Mouse (Mus musculus): ENCODE measurements at regions not wholly inside any gene's neighbourhood (a gene's known extent, or its start where the extent isn't known, plus 50 kb on each side); places are given as distances from the start of the nearest gene placed in this dataset.
A peak's percentile ranks its signal among the peaks of the same experiment; 100 is the strongest.

DNA sequence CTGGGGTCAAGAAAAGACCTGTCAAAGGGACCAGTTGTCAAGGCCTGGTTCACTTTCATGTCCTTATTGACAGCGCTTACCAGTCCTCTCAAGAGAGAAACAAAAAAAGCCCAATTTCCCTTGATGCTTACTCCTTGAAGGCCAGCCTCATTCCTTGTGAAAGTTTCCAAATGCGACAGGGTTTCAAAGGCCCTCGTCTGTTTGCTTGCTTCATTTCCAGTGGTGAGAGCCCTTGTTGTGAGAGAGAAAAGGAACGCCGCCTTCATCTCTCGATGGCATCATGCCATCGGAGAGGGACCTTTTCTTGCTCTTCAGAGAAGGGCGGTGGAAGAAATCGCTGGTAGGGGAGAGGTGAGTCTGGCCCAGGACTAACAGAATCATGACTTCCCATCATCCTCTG is 154.2 kb upstream of the Rpl34 start:
- no peak for DNase-seq (ENCODE audit: low spot score)

DNA sequence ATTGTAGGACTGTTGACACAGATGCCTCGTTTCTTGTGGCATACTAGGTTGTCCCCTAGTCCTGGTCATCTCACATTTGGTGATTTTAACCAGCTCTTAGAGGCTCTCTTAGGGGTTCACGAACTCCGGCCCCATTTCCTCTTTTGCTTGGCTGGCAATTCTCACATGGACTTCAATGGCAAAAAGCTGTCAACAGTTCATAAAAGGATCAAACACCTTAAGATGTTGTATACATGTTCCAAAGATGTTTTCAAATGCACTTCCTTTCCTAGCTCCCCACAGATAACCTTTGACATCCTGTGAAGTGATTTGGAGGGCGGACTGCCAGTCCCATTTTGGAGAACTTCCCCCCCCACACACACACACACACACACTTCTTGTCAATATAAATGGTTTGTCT is 153.7 kb upstream of the Rpl34 start:
- no peak for DNase-seq (ENCODE audit: low spot score)

DNA sequence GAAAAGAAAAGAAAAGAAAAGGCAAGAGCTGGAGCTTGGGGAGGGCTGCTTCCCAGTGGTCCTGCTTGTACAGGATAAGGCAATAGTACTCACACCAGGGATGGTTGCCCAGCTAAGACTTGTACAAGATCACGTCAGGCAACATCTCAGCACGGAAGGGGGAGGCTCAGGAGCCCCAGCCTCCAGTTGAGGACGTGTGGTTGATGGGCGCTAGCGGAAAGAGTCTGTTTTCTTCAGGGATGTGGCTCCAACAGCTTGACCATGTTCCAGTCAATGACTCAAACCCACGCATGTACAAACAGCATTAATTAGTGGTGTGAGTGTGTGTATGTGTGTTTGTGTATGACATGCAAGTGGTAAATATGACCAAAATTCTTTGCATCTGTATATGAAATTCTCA is 153.1 kb upstream of the Rpl34 start:
- DNase-seq (ENCODE audit: low spot score), result no peak

DNA sequence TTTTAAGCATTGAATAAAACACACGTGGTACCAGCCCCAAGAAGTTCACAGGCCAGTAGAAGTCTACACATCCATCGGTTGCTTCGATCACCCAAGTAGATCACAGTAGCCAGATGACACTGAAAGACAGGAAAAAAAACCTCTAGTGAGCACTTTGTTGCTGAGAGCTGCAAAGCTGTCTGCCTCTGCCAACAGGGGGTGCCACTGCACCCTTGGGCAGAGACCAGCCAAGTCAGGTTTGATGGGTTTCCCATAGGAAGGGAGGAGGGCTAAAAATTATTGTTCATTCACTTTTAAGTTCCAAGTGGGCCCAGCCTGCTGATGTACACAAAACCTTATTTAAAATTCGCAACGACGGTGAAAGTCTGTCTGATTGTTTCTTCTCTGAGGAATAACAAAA is 150.3 kb upstream of the Rpl34 start:
- no peak for DNase-seq (ENCODE audit: low spot score)

DNA sequence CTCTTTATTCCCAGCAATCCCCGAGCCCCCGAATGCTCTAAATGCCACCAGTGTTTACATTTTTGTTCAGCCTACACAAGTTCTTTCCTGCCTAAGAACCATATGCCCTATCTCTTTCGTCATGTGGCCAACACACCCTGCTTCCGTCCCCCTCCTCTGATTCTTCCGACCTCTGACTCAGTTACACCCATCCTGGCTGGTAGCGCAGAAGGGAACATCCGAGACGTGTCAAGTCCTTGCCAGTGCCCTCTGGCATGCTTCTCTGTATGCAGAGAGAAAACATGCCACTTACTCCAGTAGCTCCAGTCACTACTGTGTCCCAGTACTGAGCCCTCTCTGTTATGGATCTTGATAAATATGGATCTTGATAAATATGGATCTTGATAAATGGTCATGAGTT is 149.3 kb upstream of the Rpl34 start:
- no peak for DNase-seq (ENCODE audit: low spot score)

GRCm38 (mm10) chr3:130878834-130879233 is 148.6 kb upstream of the Rpl34 start:
- DNase-seq (ENCODE audit: low spot score), result no peak

GRCm38 (mm10) chr3:130877981-130878380 is 147.8 kb upstream of the Rpl34 start:
- no peak for DNase-seq (ENCODE audit: low spot score)

GRCm38 (mm10) chr3:130873745-130874144 is 143.5 kb upstream of the Rpl34 start:
- no peak for DNase-seq (ENCODE audit: low spot score)

DNA sequence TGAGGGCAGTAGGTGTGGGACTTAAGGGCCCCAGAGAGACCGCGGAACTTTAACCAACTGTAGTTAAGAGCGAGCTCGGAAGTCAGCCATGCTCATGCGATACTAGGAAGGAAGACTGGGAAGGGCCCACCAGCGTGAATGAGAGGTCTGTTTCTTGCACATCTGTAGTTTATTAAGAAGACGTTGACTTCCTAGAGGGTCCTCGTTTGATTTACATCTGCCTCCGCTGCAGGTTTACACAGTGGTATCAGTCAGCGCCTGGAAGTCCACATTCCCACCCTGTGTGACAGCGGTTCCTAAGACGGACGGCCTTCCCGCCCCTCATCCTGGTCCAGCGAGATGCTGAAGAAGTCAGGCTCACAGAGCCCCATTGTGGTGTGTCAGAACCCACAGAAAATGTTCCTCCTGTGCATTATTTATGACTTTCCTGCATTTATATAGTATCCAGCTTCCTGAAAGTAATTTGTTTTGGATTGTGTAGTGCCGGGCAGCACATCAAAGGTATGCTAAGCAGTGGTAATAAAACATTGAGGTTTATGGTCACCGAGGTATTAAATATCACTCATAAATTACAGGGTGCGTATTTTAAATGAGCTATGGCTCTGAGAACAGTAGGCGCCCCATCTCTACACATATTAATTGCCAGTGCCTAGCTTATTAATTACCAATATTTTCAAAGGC is 136.9 kb upstream of the Rpl34 start:
- no peak for DNase-seq (ENCODE audit: low spot score)

- no peak for DNase-seq (ENCODE audit: low spot score)
Observed at GRCm38 (mm10) chr3:130864783-130865182, 134.6 kb upstream of the Rpl34 start.

DNA sequence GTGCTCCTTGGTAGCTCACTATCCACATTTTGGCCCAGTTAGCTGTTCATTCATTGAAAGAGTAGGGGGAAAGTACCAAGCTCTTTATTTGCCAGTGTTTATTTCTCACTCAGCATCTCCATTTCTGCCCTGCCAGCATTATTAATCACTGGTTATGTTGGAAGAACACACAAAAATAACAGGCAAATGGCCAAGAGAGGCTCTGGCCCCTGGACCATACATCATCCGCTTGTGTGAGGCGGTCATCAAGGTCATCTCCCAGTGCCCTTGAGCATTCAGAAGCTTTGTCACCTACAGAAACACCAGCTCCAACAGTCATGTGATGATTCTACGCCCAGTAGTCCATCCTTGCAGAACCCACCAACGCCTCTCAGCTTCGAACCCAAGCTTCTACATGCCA is 133.2 kb upstream of the Rpl34 start:
- DNase-seq (ENCODE audit: low spot score), result no peak

DNA sequence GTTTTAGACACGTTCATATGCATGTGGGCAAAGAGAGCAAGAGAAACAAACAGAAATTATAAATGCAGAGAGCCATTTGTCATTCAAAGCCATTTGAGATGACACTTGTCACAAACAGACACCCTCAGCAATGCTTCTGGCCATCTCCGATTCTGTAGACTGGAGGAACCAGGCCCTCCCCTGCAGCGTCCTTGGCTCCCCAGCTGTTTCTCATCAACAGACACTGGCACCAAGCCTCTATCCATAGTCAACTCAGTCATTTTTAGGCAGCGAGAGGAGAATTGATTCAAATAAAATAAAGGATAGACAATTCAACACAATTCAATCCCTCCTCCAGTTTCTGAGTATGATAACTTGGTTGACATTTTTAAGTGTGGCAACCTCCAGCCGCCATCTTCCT is 130.1 kb upstream of the Rpl34 start:
- no peak for DNase-seq (ENCODE audit: low spot score)

DNA sequence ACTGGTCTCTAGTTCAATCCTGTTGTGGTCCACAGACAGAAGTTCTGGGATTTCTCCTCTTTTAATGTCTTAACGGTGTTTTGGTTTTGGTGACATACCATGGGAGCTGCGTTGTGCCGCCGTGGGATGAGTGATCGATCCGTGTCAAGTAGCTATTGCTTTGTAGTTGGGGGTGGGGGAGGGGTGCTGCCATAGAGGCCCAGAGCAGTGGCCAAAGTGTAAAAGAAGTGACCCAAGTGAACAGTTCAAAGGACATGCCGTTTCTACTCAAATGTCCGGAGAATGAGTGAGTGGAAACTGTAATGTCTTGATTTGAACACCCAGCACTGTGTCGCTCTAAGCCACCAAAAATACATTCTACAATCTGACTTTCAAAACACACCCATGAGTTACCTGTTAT is 123.7 kb upstream of the Rpl34 start:
- DNase-seq (ENCODE audit: low spot score), result no peak

- peak; percentile 11 for DNase-seq (ENCODE audit: low spot score)
Observed at GRCm38 (mm10) chr3:130850766-130851308, 120.6 kb upstream of the Rpl34 start.

- no peak for DNase-seq (ENCODE audit: low spot score)
Observed at GRCm38 (mm10) chr3:130841755-130842154, 111.6 kb upstream of the Rpl34 start.

DNA sequence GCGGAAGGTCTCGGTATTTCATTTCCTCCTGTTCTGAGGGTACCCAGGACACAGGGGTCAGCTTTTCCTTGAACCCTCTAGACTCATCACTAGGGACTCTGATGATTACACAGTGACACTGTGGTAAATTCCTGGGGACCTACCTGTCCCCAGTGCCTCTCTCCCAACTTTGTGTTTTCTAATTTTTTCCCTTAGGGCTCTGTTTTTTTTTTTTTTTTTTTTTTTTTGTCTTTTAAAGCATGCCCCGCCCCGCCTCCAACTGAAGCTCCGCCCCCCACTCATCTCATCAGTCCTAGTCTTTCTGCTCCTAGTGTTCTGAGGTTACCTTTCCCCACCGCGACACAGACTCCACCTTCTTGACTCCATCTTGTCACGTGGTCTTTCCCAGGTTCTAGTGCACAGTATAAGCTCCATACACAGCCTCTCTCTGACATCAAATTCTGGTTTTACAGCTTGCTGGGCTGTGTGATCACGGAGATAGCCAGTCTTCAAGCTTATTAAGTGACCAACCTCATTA is 109.8 kb upstream of the Rpl34 start:
- DNase-seq (ENCODE audit: low spot score), result no peak

DNA sequence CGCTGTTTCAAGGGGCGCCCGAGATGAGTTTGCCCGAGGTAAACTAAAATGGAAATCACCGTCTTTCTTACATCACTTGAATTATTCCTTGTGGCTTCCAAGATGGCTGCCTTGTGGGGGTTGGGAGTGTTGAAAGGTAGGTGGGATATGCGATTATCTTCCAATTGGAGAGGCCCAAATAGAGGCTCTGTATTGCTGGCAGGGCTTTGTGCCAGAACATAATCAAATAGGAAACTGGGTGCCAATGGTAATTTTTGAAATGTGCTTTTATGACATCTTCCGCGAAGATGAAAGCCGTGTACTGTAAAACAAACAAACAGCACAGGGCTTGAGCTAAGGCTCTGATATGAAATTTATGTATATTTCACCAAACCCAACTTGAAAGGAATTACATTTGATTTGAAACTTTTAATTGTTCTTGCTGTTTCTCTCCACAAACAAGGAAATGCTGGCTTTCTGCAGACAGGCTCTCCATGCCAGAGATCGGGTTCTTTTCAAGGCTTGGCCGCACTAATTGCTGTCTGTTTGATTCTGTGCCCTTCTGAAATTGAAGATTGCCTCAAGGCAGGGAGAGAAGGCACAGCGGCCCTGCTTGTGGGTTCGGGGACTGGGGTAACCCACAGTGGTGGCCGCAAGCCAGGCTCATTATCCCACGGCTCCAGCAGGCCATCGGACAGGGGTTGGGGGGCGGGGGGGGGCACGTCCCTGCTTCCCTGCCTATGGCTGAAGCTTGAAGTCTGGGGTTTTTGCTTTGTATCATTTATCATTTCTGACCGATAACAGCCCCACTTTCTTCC is 108.6 kb upstream of the Rpl34 start:
- DNase-seq (ENCODE audit: low spot score), result no peak

GRCm38 (mm10) chr3:130833722-130834121 is 103.5 kb upstream of the Rpl34 start:
- DNase-seq (ENCODE audit: low spot score), result no peak

DNA sequence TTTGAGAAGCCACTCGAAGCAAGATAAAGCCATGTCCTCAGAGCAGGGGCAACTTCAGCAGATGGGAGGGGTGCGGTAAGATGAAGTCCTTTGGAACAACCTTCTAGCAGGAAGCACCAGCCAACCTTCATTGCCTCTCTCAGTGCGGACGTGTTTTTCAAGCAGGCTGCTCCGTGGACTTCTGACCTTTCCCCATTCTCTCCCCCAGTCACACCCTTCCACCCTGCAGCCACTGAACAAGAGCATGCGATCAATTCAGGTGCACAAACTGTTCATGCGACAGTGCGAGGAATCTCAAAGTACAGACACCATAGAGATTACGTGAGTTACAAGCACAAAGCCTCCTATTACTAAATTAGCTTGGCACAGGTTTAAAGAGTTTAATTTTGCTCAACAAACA is 102.9 kb upstream of the Rpl34 start:
- DNase-seq (ENCODE audit: low spot score), result no peak

GRCm38 (mm10) chr3:130831788-130832187 is 101.6 kb upstream of the Rpl34 start:
- no peak for DNase-seq (ENCODE audit: low spot score)

GRCm38 (mm10) chr3:130828346-130828745 is 98.1 kb upstream of the Rpl34 start:
- DNase-seq (ENCODE audit: low spot score), result no peak

- no peak for DNase-seq (ENCODE audit: low spot score)
Observed at GRCm38 (mm10) chr3:130827934-130828333, 97.7 kb upstream of the Rpl34 start.

DNA sequence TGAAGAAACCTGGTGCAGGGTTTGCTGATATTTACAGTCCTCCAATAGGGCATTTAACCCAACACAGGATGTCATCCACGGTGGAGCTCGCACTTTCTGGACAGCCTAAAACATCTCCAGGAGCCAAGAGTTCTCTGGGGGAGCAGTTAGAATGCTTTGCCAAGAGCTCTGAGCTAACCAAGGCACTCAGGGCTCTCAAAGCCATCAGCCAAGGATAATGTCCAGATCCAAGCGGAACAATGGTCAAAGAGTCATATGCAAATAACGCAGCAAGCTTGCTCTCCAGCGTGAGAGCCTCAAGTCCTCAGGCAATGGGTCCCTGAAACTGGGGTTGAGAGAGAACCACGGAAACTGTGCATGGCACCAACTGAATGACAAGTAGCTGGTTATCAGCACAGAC is 96.8 kb upstream of the Rpl34 start:
- no peak for DNase-seq (ENCODE audit: low spot score)

GRCm38 (mm10) chr3:130819837-130820098 is 89.6 kb upstream of the Rpl34 start:
- no peak for DNase-seq (ENCODE audit: low spot score)

Data from testis, postnatal 14 days (tissue).